Mouse (Mus musculus): ENCODE measurements around the gene Parn. TPM values are rescaled to one million over a fixed set of nuclear protein-coding genes. Genes with fewer than 3 reads are reported as not detected.

The Parn gene
- total RNA-seq, 4 experiments from 2014 or later: 42.1 to 45.1 (median 43.5) TPM

DNA sequence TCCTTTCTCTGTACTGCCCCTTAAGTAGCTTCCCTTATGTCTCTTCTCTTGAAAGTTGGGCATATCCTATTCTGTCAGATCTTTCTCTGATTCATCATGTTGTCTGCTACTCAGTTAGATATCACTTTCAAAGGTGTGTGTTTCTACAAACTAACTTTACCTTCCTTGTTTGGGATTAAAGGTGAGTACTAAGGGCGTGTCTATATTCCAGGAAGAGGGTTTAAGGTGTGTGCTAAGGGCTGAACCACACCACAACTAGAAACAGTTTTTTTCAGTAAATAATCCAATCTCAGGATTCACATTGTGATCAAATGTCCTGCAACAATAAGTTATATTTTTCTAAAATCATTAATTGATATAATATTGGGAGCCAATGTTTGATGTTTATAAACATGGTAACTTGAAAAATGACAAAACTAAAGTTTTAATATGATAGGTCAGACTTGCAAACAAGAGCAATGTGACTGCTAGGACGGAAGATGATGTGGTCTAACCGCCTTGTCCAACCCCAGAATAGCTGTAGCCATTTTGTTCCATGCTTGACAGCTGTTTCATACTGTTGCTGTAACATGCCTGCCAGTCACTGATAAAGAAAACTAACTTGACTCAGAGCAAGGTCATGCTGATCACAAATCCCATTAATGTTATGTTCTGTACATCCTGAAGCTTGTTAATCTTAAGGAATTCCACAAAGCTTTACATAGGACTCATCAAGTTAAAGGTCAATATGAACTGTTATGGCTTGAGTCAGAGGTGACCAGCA, 46.0 kb downstream of the Parn start:
- DNase-seq: no peak

DNA sequence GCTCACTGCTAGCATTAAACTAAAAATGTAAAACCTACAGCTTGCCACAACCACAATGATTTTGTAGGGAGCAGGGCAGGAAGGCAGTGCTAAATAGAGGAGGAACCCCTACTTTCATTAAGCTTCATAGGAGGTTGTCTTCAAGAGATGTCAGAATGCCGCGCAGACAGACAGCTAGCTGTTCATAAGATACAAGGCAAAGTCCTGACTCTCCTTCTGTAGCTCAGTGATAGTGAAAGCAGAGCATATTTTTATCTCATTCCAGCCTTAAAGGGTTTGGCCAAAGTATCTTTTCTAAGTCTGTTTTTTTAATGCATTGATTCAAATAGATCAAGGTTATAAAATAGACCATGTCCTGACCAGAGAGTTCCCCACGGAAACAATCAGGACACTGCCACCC, 47.8 kb downstream of the Parn start:
- DNase-seq: no peak

DNA sequence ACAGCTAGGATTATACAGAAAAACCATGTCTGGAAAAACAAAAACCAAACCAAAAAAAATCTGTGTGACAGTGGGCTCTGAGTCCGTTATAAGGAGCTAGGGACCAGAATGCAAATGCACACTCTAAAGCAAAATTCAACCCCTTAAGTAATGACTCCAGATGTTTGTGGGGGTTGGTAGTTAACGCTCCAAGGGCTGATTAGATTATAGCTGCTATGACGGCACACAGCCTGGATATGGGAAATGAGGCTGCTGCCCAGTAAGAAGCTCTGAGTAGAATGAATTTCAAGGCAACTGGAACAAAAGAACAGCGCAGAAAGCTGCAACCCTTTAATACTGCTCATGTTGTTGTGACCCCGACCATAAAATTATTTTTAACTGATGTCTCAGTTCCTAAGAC, 52.7 kb downstream of the Parn start:
- DNase-seq: no peak

DNA sequence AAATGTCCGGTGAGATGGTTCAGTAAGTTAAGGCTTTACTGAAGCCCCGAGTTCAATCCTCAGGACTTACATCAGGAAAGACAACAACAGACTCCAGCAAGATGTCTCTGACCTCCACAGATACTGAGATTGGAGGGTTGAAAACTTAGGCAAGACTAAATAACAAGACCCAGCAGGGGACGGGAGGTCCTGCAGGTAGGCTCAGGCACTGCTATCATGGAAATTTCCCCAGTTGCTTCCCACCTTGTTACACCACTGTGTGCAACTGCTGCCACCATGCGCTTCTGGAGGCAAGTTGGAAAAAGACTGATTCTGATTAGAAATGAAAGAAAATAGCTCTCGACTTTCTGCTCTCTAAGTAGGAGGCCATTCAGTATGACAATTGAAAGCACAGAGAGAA, 55.4 kb downstream of the Parn start:
- DNase-seq: no peak

DNA sequence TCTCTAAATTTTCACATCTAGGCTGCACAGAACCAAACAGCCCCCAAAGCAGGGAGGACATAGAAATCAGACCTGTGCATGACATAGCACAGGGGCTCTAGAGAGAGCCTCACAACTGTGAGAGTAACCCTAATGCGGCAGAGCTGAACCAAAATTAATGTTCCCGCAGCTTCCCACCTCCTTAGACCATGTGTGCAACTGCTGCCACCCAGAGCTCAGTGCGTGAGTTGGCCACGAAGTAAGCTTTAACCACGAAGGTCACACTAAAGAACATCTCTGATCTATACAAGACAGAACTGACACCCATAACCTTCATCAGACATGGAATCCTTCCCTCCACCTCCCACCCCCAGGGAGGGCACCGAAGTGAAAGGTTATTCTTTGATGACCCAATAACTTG, 55.9 kb downstream of the Parn start:
- no peak for DNase-seq

DNA sequence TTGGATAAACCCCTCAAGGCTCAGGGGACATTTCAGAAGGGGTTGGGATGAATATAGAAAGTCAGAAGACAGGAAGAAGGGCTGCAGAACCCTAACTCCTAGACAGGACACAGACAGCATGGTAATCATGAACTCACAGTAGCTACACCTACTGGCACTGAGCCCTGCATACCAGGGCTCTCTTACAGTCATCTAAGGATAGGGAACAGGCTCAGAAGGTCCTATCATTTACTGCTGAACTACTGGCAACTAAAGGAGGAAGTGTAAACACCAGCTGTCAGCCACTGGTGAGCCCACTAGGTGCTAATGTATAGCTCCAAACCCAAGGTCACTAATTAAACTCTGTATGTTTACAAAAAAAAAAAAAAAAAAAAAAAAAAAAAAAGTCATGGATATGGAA, 56.6 kb downstream of the Parn start:
- DNase-seq: no peak

DNA sequence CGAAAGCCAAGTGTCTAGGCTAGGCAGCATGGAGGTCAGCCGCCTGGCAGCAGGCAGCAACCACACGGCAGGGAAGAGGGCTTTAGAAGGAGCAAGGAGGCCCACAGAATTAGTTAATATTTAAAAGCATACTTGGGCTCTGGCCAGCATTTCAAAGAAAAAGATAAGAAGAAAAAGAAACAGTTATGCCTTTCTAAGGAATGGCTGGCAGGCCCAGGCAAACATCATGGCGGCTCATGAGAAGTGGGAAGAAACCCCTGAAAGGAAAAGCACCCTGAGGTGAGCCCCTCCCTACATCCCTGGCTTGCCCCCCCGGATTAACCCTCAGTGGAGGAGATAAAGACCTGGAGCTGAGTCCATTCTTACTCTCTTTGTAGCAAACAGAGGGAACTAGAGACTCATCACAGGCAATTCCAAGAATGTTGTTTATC, 57.0 kb downstream of the Parn start:
- no peak for DNase-seq

DNA sequence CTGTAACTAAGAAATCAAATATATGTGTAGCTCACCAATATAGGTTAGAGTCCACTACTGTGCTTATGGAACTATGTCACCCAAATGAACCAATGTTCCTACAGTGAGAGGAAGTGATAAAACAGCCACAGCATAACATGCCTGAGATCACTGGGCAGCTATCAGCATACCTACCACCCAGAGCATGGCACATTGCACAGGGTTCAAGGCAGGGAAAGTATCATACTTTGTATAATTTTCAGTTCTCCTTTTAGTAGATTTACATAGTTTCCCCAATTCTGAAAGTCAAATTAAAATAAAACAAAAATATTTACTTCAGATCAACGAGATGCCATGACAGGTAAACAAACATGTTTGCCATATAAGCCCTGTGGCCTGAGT, 59.3 kb downstream of the Parn start:
- no peak for DNase-seq

DNA sequence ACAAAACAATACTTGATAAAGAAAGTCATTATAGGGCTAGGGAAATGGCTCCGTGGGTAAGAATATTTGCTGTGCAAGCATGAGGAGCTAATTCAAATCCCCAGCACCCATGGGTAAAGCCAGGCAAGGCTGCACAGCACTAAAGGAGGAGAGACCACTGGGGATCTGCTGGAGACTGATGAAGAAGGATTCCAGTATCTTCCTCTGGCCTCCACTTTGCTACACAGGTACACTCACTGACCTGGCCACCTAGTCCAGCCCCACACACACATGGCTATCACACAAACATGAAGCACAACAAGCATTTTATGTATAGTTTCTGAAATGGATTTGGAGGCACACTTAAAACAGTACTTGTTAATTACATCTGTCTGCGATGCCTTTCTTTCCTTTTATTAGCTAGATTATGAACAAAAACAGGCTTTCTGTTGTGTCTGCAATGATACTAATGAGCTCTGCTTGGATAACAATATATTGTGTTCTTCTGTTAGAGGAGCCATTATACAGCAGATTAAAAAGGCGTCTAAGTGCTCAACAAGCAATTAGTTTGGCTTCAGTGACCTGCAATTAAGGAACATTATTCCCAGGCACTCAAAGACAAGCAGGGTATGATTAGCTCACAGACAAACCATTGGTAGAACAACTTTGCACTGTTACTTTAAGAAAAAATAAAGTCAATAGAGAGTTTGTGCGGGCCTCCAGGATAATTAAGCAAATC, 59.8 kb downstream of the Parn start:
- no peak for DNase-seq

DNA sequence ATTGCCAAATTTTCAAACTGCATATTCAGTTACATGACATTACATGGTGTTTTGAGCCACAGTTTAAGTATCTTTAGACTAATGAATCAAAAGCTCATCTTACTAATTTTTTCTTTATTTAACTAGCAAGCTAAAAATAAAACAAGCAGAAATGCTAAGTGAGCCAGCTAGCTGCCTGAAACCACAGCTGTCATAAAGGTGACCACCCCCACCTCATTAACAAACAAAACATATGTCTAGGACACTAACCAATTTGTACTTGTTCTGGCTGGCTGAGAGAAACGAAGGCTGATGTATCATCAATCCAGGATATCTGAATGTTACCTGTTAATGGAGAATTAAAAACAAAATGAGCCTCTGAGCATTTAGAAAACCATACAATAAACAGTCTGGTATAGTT, 65.2 kb downstream of the Parn start:
- DNase-seq: no peak

DNA sequence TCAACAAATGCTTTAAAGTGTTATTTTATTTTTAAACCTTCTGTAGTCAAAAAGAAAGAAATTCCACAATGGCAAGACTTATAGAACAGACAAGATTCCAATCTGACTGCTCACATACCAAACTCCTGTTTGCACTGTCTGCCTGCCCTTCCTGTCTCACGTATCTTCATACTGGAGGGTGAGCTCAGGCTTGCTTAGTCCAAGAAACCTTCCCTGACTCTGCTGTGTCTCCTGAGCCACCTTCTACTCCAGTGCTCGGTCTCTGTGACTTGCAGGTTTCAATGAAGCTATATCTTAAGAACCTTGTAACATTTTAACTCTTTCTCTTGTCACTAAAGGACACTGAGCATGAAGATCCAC, 78.9 kb downstream of the Parn start:
- no peak for DNase-seq

DNA sequence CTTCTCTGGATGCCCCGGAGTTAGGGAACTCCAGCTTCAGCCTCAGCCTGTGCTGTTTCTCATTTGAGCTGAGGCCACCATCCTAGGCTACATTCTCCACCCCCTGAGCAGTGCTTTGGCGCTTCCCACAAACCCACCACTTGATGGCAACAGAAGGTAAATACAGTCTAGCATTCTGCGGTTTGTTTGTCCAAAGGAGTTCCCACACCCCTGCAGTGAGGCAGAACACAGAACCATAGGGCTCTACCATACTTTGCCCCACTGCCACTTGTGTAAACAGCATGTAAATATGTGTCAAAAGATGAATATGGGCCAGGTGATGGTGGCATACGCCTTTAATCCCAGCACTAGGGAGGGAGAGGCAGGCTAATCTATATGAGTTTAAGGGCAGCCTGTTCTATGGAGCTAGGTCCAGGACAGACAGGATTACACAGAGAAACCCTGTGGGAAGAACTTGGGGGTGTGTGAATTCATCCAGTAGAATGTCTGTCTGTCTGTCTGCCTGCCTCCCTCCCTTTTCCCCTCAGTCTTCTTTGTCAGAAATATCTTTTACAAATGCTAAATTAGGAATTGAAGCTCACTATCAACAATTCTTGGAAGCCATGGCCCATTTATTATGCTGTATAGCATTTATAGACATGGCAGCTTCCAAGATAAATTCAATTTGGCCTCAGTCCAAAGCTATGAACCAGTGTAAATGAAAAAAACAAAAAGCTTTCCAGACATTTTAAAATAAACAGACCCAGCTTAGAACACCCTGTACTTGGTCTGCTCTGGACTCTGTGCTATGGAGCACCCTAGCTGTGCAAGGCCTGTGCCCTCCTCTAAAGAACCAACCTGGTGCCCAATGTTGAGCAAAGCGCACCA, 79.6 kb downstream of the Parn start:
- no peak for DNase-seq

DNA sequence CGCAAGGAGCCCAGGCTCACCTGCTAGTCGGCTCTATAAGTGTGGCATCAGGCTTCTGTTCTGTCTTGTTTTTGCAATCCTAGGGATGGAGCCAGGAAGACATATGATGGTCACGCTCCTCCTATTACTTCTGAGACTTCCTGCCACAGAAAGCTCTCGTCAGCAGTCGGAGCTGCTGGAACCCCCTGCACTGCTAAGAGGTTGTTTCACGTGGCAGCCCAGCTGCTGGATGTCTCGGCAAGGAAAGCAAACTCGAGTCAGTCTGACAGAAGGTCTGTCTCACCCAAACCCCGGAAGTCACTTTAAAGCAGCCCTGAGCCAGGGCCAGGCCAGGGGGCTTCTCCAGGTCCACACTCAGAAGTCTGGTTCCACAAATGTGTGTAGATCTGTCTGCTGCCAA, 82.7 kb downstream of the Parn start:
- no peak for DNase-seq

DNA sequence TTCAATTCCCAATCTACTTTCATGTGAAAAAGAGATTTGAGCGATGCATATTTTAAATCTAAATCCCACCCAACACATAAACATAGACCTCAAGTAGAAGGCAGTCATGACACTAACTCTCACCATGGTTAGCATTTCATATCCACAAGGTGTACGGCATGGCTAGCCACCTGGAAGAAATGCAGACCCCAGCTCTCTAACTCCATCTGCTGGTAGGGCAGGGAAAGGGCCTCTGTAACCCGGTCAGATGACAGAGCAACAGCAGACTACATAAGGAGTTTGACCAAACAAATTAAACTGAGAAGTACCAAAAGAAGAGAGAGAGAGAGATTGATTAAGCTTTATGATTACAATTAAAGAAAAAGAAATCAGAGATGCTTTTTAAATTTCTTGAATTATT, 87.2 kb downstream of the Parn start:
- DNase-seq: no peak

DNA sequence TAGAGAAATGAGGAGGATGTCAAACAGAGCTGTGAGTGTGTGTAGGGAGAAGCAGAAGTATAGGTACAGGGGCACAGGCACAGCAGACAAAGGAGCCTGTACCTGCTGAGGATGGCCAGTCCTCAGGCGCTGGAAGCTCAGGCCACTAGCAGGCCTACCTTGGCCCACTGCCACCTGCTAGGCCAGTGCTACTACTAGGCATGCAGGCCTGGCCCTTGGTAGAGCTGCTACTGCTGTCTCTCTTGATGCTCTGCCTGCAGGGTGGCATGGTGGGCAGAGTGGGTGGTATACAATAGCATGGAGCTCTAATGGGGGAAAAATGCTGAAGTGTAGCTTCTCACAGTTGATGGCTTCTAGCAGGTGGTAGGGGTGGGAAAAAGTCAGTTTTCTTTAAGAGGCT, 88.0 kb downstream of the Parn start:
- no peak for DNase-seq

DNA sequence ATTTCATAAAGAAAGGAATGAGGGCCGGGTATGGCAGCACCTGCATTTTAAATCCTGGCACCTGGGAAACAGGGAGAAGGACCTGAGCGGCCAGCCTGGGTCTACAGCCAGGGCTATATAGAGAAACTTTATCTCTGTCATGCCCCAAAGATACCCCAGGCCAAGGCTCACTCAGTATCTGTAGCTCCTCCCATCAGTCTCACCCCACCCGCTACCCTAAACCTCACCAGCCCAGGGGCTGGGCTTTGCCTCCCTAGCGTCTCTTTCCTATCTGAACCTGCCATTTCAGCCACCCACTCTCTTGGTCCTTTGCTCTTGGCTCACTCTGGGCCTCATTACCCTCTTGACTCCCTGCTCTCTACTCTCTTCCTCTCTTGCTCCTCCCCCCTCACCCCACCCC, 92.7 kb downstream of the Parn start:
- no peak for DNase-seq

DNA sequence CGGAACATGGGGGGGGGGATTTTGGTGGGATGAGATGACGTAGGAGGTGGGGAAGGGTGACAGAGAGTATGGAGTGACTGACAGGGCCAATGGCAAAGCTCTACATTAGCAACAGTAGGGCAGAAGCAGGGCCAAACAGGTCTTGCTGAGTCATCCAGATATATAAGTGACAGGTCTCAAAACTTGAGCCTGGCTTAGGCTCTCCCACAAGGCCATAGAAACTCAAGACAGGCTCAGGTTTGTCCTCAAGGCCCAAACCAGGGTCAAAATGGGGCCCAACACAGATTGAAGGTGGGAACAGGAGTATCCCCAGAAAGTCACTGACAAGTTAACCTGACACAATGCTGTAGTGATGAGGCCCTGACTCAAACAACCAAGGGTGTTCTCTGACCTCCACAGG, 99.7 kb downstream of the Parn start:
- no peak for DNase-seq

DNA sequence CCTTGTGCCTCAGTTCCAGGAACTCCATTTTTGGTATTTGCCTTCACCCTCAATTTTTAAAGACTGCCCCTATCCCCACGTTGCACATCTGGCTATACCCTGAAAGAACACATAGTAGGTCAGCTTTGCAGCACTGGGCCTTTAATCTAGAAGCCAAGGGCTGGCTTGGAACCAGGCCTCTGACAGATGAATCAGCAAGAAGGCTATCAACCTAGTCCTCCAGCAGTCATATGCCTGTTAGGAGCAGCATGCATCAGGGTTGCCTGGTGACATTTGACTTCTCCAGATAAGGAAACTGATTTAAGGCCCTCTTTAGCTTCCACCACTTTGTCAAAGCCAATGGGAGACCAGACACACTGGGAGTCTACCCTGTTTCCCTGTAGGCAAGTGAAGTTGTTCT, 100.4 kb downstream of the Parn start:
- peak; percentile 36 for DNase-seq

DNA sequence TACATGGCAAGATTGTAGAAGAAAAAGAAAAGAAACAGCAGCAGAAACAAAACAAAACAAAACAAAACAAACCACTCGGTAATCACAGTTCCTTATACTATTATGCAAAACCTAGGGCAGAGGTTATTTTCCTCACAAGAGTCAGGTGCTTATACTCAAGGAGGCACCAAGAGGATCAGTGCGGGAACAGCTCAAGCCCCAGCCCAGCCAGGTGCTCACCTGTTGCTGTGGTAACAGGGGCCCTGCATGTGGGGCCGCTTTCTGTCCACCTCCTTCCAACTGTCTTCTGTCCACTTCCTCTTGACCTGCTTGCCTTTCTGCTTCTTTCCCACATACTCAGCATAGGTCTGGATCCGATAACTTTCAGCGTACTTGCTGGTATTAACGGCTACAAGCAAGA, 101.6 kb downstream of the Parn start:
- DNase-seq: no peak

DNA sequence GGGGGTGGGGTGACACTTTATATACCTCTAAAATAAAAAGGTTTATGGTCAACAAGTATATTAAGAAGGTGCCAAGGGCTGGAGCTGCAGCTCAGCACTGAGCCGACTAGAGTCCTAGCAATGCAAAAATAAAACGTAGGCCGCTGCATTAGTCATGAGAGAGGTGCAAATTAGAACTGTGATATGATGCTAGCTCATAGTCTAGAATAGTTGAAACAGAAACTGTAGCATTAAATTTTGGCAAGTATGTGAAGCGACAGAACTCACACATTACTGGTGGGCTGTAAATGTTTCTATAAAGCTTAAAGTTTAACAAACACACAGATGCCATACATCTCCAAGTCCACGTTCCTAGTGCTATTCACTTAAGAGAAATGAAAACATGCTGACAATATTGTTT, 102.7 kb downstream of the Parn start:
- DNase-seq: no peak

DNA sequence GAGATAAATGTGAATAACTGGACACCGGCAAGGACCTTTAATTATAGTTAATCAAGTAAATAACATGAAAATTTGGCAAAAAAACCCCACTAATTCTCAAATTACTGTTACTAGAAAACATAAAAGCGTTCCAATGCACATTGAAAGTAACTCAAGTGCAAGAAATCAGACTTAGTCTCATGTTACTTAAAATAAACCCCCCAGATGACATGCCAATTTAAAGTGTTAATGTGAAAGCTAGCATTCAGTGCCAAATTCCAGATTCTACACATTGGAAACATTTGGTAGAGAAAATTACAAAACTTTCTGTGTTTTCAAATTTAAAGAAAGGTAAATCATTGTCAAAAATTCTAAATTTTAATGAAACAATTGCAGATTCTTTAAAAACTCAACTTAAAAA, 110.2 kb downstream of the Parn start:
- no peak for DNase-seq

DNA sequence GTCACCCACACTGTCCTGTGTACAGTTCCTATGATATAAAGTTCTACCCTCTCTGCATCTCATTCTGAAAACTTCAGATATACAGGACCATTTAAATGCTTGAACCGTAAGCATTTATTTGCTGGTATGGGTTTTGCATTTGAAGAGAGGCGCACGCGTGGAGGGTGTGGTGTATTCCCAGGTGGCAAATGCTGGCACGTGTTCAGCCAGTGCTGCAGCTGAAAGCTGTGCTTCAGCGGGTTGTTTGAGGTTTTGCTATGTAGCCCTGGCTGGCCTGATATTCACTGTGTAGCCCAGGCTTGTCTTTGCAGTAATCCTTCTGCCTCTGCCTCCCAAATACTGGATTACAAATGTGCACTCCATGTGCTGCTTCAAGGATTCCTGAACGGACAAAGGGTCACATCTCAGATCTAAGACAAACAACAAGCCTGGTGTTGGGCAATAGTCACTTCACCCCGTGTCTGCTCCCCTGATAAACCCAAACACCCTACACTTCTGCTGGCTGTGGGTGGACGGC, 111.0 kb downstream of the Parn start:
- DNase-seq: no peak

DNA sequence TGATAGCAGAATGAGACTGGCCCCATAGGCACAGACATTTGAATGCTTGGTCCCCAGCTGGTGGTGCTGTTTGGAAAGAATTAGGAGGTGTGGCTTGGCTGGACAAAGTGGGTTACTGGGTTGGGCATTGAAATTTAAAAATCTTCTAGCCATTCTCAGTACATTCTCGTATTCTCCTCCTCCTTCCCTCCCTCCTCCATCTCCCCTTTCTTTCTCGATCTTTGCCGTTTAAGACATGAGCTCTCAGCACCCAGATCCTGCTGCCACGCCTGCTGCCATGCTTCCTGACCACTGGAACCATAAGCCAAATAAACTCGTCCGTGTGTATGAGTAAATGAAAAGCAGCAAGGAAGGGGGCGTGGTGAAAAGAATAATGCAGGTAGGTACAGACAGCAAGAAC, 111.5 kb downstream of the Parn start:
- DNase-seq: no peak

Measured in adrenal gland, adult 8-10 months (tissue).